Mouse (Mus musculus): ENCODE measurements at regions not wholly inside any gene's neighbourhood (a gene's known extent, or its start where the extent isn't known, plus 50 kb on each side); places are given as distances from the start of the nearest gene placed in this dataset.
"Not testable (repeated sequence)": the region's sequence is repeated elsewhere in the genome, so short reads cannot be mapped to it uniquely, and the experiment has no call there.

DNA sequence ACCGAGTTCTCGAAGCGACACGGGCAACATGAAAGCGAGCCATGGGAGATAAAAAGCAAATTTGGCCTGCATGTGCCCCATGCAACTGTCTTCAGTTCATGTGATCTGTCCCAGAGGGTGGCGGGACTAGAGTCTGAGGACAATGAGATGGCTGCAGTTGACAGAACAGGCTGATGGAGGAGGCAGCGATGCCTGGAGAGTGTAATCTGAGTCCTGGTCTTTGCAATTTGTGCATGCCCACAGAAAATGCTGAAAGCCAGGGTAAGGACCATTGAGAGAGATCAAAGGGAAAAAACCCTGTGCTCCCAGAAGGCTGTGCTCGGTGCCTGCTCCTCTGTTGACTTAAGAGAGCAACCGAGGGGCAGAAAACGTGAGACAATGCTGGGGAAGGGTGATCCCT lies 624.8 kb upstream of the BB014433 start:
- no peaks in the 10 kb centered on the region for H3K9me3 ChIP-seq (ENCODE audit: control insufficient read depth, low read length)
- H3K27ac ChIP-seq (ENCODE audit: low read depth, low read length): no peak overlapping the region
- WGBS: 45% methylated on average over 10 of the region's 10 CpGs
- no peaks in the 10 kb centered on the region for H3K4me1 ChIP-seq (ENCODE audit: control insufficient read depth, insufficient read depth, low read length)
- no peak overlapping the region for H3K4me2 ChIP-seq (ENCODE audit: low read depth, low read length)
- H3K27me3 ChIP-seq (ENCODE audit: control insufficient read depth, insufficient read depth, low read length): no peaks in the 10 kb centered on the region
- H3K9ac ChIP-seq (replicated peaks; ENCODE audit: low read depth, low read length): no peak overlapping the region
- ATAC-seq (ENCODE audit: low read depth): no peak
- H3K4me3 ChIP-seq (ENCODE audit: low read depth, low read length): no peak overlapping the region
- H3K36me3 ChIP-seq (ENCODE audit: control insufficient read depth, insufficient read depth, low read length): no peaks in the 10 kb centered on the region

DNA sequence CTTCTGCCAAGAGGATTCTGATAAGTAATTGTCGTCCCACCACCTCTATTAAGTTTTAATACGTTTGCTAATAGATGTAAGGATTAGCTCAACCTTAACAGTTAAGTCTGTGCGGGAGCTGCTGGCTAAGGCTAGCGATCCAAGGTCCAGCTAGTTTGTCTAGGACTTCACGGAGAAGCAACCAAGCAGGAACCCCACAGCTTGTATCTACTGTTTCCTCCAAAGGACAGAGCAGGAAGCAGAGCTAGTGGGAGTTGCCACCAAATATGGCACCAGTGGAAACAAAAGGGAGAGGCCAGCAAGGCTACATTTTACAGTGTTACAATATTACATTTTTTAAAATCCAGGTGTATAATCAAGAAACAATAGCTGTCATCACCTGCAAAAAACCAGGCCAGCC lies 624.4 kb upstream of the BB014433 start:
- H3K27me3 ChIP-seq (ENCODE audit: control insufficient read depth, insufficient read depth, low read length): no peaks in the 10 kb centered on the region
- ATAC-seq (ENCODE audit: low read depth): no peak
- H3K4me1 ChIP-seq (ENCODE audit: control insufficient read depth, insufficient read depth, low read length): no peaks in the 10 kb centered on the region
- WGBS: 87% methylated on average over 5 of the region's 5 CpGs
- H3K4me3 ChIP-seq (ENCODE audit: low read depth, low read length): no peak overlapping the region
- H3K27ac ChIP-seq (ENCODE audit: low read depth, low read length): no peak overlapping the region
- no peaks in the 10 kb centered on the region for H3K9me3 ChIP-seq (ENCODE audit: control insufficient read depth, low read length)
- no peak overlapping the region for H3K4me2 ChIP-seq (ENCODE audit: low read depth, low read length)
- no peaks in the 10 kb centered on the region for H3K36me3 ChIP-seq (ENCODE audit: control insufficient read depth, insufficient read depth, low read length)
- no peak overlapping the region for H3K9ac ChIP-seq (replicated peaks; ENCODE audit: low read depth, low read length)

DNA sequence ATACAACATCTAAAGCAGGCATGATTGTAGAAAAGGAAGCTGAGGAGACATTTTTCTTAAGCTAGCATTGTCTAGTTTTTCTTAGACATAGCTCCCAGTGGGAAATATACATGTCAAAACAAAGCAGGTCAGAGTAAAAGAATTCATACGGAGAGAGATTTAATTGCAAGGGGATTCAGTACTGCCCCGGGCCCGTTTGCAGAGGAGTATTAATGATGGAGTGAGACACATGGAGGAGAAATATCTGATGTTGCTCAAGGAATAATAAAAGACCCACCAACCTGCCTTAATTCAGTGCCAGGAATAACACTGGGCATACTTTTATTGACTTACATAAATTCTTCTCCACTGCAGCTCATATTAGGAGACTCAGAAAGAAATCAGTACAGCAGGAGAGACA lies 623.6 kb upstream of the BB014433 start:
- no peaks in the 10 kb centered on the region for H3K27me3 ChIP-seq (ENCODE audit: control insufficient read depth, insufficient read depth, low read length)
- no peaks in the 10 kb centered on the region for H3K4me1 ChIP-seq (ENCODE audit: control insufficient read depth, insufficient read depth, low read length)
- no peak overlapping the region for H3K27ac ChIP-seq (ENCODE audit: low read depth, low read length)
- H3K4me3 ChIP-seq (ENCODE audit: low read depth, low read length): no peak overlapping the region
- WGBS: 66% methylated on average over 3 of the region's 3 CpGs
- no peak for ATAC-seq (ENCODE audit: low read depth)
- H3K4me2 ChIP-seq (ENCODE audit: low read depth, low read length): no peak overlapping the region
- no peaks in the 10 kb centered on the region for H3K36me3 ChIP-seq (ENCODE audit: control insufficient read depth, insufficient read depth, low read length)
- no peak overlapping the region for H3K9ac ChIP-seq (replicated peaks; ENCODE audit: low read depth, low read length)
- no peaks in the 10 kb centered on the region for H3K9me3 ChIP-seq (ENCODE audit: control insufficient read depth, low read length)

GRCm38 (mm10) chr8:15660602-15661001 lies 614.7 kb upstream of the BB014433 start:
- ATAC-seq (ENCODE audit: low read depth): no peak
- H3K4me3 ChIP-seq (ENCODE audit: low read depth, low read length): no peak overlapping the region
- no peaks in the 10 kb centered on the region for H3K36me3 ChIP-seq (ENCODE audit: control insufficient read depth, insufficient read depth, low read length)
- H3K9me3 ChIP-seq (ENCODE audit: control insufficient read depth, low read length): no peaks in the 10 kb centered on the region
- H3K27ac ChIP-seq (ENCODE audit: low read depth, low read length): no peak overlapping the region
- H3K4me1 ChIP-seq (ENCODE audit: control insufficient read depth, insufficient read depth, low read length): no peaks in the 10 kb centered on the region
- H3K4me2 ChIP-seq (ENCODE audit: low read depth, low read length): no peak overlapping the region
- H3K9ac ChIP-seq (replicated peaks; ENCODE audit: low read depth, low read length): no peak overlapping the region
- H3K27me3 ChIP-seq (ENCODE audit: control insufficient read depth, insufficient read depth, low read length): no peaks in the 10 kb centered on the region
- WGBS: 81% methylated on average over 1 of the region's 1 CpGs

- Histone ChIP-seq H3K27ac (ENCODE audit: low read depth, low read length) (no peak overlapping the region), H3K4me3 (ENCODE audit: low read depth, low read length) (no peak overlapping the region), H3K4me1 (ENCODE audit: control insufficient read depth, insufficient read depth, low read length) (no peaks in the 10 kb centered on the region), H3K27me3 (ENCODE audit: control insufficient read depth, insufficient read depth, low read length) (no peaks in the 10 kb centered on the region), H3K9me3 (ENCODE audit: control insufficient read depth, low read length) (no peaks in the 10 kb centered on the region), H3K9ac (replicated peaks; ENCODE audit: low read depth, low read length) (no peak overlapping the region), H3K36me3 (ENCODE audit: control insufficient read depth, insufficient read depth, low read length) (no peaks in the 10 kb centered on the region), H3K4me2 (ENCODE audit: low read depth, low read length) (no peak overlapping the region)
- WGBS: 73% methylated on average over 4 of the region's 4 CpGs
- ATAC-seq (ENCODE audit: low read depth): no peak
These were observed 589.0 kb upstream of the BB014433 start for GRCm38 (mm10) chr8:15634769-15635366.

DNA sequence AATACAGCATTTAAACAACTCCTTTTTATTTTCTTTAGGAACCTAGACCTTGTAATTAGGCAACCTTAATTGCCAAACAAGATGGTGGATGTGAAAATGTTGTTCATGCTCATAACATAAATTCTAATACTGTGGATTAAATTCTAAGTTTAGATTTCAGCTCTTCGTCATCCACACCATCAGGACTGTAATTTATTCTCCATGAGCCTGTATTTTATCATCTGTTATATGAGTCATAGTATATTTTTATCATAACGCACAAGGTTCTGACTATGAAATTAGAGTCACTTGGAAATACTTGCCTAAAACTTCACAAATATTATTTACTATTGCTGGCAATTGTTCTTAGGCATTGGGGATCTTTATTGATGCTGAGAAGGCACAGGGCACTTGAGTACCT lies 582.7 kb upstream of the BB014433 start:
- no peak for ATAC-seq (ENCODE audit: low read depth)
- Histone ChIP-seq H3K36me3 (ENCODE audit: control insufficient read depth, insufficient read depth, low read length) (no peaks in the 10 kb centered on the region), H3K9me3 (ENCODE audit: control insufficient read depth, low read length) (no peaks in the 10 kb centered on the region), H3K27ac (ENCODE audit: low read depth, low read length) (no peak overlapping the region), H3K9ac (replicated peaks; ENCODE audit: low read depth, low read length) (no peak overlapping the region), H3K4me2 (ENCODE audit: low read depth, low read length) (no peak overlapping the region), H3K27me3 (ENCODE audit: control insufficient read depth, insufficient read depth, low read length) (no peaks in the 10 kb centered on the region), H3K4me1 (ENCODE audit: control insufficient read depth, insufficient read depth, low read length) (no peaks in the 10 kb centered on the region), H3K4me3 (ENCODE audit: low read depth, low read length) (no peak overlapping the region)
- 89% methylated on average over 2 of the region's 2 CpGs for WGBS

- WGBS: 93% methylated on average over 27 of the region's 31 CpGs
- H3K9me3 ChIP-seq (ENCODE audit: control insufficient read depth, low read length); H3K4me1 ChIP-seq (ENCODE audit: control insufficient read depth, insufficient read depth, low read length); H3K27me3 ChIP-seq (ENCODE audit: control insufficient read depth, insufficient read depth, low read length); H3K9ac ChIP-seq (replicated peaks; ENCODE audit: low read depth, low read length); H3K4me2 ChIP-seq (ENCODE audit: low read depth, low read length); H3K27ac ChIP-seq (ENCODE audit: low read depth, low read length); ATAC-seq (ENCODE audit: low read depth); H3K4me3 ChIP-seq (ENCODE audit: low read depth, low read length); H3K36me3 ChIP-seq (ENCODE audit: control insufficient read depth, insufficient read depth, low read length): not testable (repeated sequence)
These were observed 577.9 kb upstream of the BB014433 start for GRCm38 (mm10) chr8:15623602-15624392.

GRCm38 (mm10) chr8:15610217-15610616 lies 564.3 kb upstream of the BB014433 start:
- no peak for ATAC-seq (ENCODE audit: low read depth)
- Histone ChIP-seq H3K27me3 (ENCODE audit: control insufficient read depth, insufficient read depth, low read length) (no peaks in the 10 kb centered on the region), H3K36me3 (ENCODE audit: control insufficient read depth, insufficient read depth, low read length) (no peaks in the 10 kb centered on the region), H3K9ac (replicated peaks; ENCODE audit: low read depth, low read length) (no peak overlapping the region), H3K4me2 (ENCODE audit: low read depth, low read length) (no peak overlapping the region), H3K4me1 (ENCODE audit: control insufficient read depth, insufficient read depth, low read length) (no peaks in the 10 kb centered on the region), H3K4me3 (ENCODE audit: low read depth, low read length) (no peak overlapping the region), H3K9me3 (ENCODE audit: control insufficient read depth, low read length) (no peaks in the 10 kb centered on the region), H3K27ac (ENCODE audit: low read depth, low read length) (no peak overlapping the region)
- WGBS: 58% methylated on average over 8 of the region's 8 CpGs

DNA sequence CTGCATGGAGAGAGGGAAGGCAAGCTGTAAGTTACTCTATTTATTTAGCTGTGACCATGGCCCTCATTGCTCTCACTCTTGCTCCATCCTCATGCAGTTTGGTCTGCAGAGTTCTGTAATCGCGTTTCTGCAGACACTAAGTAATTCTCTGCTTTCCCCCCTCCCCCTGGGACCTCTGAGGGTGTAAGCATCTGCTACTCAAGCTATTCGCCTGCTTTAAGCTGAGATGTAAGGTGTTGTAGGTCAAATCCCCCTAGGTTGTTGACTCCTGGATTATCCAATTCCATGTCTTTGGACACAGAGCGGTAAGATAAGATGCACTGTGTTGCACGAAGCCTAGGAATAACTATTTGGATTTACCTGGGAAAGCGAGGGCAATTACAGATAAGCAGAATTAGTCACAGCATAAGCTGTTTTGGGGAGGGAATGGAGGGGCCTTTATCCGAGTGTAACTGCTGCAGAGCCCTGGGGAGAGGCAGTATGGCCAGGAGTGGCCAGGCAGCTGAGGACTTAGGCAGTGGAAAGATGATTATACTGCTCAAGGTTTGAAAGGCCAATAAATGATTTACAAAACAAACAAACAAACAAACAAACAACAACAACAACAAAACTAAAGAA lies 561.8 kb upstream of the BB014433 start:
- no peak for ATAC-seq (ENCODE audit: low read depth)
- WGBS: 61% methylated on average over 7 of the region's 7 CpGs

More for the DNA sequence above, 561.8 kb upstream of the BB014433 start:
- Histone ChIP-seq H3K27ac (ENCODE audit: low read depth, low read length) (no peak overlapping the region), H3K4me1 (ENCODE audit: control insufficient read depth, insufficient read depth, low read length) (no peaks in the 10 kb centered on the region), H3K27me3 (ENCODE audit: control insufficient read depth, insufficient read depth, low read length) (no peaks in the 10 kb centered on the region), H3K9me3 (ENCODE audit: control insufficient read depth, low read length) (no peaks in the 10 kb centered on the region), H3K9ac (replicated peaks; ENCODE audit: low read depth, low read length) (no peak overlapping the region), H3K4me2 (ENCODE audit: low read depth, low read length) (no peak overlapping the region), H3K36me3 (ENCODE audit: control insufficient read depth, insufficient read depth, low read length) (no peaks in the 10 kb centered on the region), H3K4me3 (ENCODE audit: low read depth, low read length) (no peak overlapping the region)
